Mouse (Mus musculus) megakaryocyte, adult 5-6 weeks (primary cell): ENCODE measurements at regions not wholly inside any gene's neighbourhood (a gene's known extent, or its start where the extent isn't known, plus 50 kb on each side); places are given as distances from the start of the nearest gene placed in this dataset.

Source experiments
- ATAC-seq: 2 replicates; pipeline ENCODE4 v1.8.0; 2016; ENCODE audit warnings: mild to moderate bottlenecking, inconsistent platforms; ENCODE audit not compliant: poor library complexity, severe bottlenecking

DNA sequence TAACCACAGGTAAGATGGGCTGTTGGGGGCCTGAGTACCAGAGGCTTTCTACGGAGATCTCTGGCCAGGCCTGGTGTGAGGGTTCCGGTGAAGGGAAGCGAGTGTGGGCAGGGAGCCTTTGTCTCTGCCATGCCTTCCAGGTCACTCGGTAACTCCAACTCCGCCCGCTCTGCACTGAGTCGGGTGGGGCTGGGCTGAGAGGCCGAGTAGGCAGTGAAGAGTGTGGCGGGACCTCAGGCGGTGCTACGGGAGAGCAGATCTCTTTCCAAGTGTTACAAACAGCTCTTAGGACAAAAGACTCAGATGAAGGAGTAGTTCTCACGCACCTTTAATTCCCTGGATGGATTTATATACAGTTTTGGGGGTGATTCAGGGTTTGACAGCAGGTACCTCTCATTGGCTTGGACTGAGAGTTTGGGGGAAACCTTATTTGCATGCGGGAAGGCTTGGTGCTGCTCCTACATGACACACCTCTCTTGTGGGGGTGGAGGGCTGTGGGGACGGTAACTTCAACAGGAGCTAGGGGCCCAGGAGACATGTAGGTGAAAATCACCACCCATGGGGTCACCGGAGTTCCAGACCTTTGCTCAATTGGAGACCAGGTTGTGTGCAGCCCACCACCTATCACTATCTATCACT is 54.7 kb upstream of the Ralgps2 start:
- no peak for ATAC-seq

- no peak for ATAC-seq
These were observed 53.7 kb upstream of the Ralgps2 start for GRCm38 (mm10) chr1:156993105-156993504.

- ATAC-seq: no peak
These were observed 53.1 kb upstream of the Ralgps2 start for GRCm38 (mm10) chr1:156992536-156992935.

- ATAC-seq: 0 out of 2 replicates have a peak, but pooled peaks have one; percentile 5
These were observed 51.4 kb upstream of the Ralgps2 start for GRCm38 (mm10) chr1:156990567-156991494.

DNA sequence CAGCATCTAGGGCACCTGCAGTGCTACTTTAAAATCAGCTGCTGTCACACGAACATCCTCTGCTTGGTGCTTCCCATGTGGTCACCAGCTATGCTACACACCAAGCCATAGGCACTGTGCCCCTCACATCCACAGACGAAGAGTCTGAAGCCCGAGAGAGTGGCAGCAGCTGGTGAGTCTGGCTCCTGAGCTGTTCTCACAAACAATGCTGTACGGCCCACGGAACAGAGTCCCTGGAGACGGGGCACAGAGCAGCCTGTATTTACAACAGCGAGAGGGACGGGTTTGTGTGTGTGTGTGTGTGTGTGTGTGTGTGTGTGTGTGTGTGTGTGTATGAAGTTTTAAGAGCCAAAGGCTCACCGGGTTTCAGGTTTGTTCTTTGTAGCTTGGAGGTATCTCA is 50.7 kb upstream of the Ralgps2 start:
- no peak for ATAC-seq

GRCm38 (mm10) chr1:156989149-156989785 is 49.8 kb upstream of the Ralgps2 start:
- ATAC-seq: no peak
